Mouse (Mus musculus) brain, embryonic 14.5 days (tissue): ENCODE measurements around the gene Chaf1b. TPM values are rescaled to one million over a fixed set of nuclear protein-coding genes. Genes with fewer than 3 reads are reported as not detected.
A peak's percentile ranks its signal among the peaks of the same experiment; 100 is the strongest.

ENCODE experiments used
- DNase-seq: peaks from one replicate; pipeline ENCODE4 v3.0.0-alpha.2; 2011; ENCODE audit warnings: low read depth
- CTCF ChIP-seq: fragments of 200-500 bp; IDR thresholded peaks from 2 replicates; pipeline ENCODE4 v1.5.1; 2012; ENCODE audit warnings: inconsistent platforms, mild to moderate bottlenecking, moderate library complexity, borderline replicate concordance; ENCODE audit not compliant: insufficient read depth, insufficient read length; ENCODE audit errors: extremely low read depth
- POLR2A ChIP-seq: fragments of 200-500 bp; IDR thresholded peaks from 2 replicates; pipeline ENCODE4 v1.6.1; 2012; ENCODE audit warnings: mild to moderate bottlenecking, inconsistent platforms, borderline replicate concordance; ENCODE audit not compliant: poor library complexity, insufficient read depth, insufficient read length, severe bottlenecking; ENCODE audit errors: extremely low read depth
- polyA plus RNA-seq: library from polyadenylated mRNA; depleted of rRNA; stranded (reverse); fragments of >200 nt; gene quantifications from 2 replicates; pipeline ENCODE4 v1.2.3, GENCODE M21; 2012; rRNA removed

The Chaf1b gene
- 20.5 and 26.7 TPM in 2 replicates for polyA plus RNA-seq

DNA sequence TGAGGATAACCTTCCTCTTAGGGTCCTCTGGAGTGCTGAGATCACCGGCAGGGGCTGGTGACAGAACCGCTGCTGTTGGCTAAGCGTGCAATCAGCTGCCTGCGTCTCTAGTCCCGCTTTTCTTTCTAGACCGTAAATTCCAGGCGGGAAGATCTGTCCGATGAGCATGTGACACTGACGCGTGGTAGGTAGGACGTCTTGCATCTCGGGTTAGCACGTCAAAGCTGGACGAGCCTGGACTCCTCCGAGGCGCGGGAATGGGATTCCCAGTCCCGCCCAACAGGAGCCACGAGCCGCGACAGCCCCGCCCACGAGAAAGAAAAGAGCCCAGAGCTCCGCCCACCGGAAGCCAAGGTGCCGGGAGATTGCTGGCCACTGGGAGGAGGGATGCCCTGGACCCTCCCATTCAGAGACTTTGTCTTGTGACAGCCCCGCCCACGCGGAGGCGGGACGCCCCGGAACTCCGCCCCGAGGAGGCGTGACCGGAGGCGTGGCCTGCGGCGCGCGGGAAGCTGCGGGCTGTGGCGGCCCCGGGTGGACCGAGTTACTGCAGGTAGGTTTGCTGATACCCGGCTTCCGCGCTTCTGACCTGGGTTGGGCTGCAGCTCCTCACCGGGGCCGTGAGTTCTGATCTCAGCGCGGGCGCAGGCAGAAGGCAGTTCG lies at the start of gene Chaf1b:
Chaf1b (plus strand) TSS at position 479 of the 663 bp plus-strand sequence.
- DNase-seq, result peak; percentile 99

DNA sequence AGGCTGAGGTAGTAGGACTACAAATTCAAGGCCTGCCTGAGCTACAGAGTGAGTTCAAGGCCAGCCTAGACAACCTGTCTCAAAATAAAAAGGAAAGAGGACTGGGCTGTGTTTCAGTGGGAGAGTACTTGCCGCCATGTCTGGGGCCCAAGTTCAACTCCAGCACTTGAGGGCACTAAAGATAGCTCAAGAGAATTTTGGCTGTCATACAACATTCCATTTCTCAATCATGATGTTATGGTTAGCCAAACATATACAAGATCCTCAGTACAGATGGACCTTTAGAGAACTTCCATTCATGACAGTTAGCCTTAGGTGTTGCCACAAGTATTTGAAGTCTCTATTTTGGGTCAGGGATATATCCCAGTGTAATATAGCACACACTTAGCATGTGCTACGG lies 49.6 kb upstream of the Chaf1b start:
- DNase-seq, result no peak
- TF ChIP-seq POLR2A (no peak), CTCF (no peak)

More for the DNA sequence above, at the start of gene Chaf1b:
- TF ChIP-seq CTCF (peak; percentile 7; the same call in 1 of the 2 replicates), POLR2A (peak; percentile 54)

DNA sequence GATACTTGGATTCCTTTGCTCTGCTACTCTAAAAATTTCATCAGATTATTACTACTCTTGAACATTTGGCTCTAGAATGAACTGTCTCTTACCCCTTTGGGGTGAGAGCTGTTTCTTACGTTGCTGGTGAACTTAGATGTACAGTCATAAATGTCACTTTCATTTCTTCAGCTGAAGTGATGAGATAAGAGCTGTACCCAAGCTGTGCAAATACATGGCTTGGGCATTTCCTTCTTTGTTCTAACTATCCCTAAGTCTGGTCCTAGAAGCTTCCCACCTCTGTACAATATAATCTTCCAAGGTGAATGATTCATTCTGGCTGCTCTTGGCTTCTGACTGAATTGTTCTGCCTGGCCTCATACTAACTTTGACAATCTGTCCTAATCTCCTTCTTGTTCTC lies 44.7 kb upstream of the Chaf1b start:
- TF ChIP-seq POLR2A (no peak), CTCF (no peak)
- no peak for DNase-seq

- DNase-seq, result no peak
- TF ChIP-seq CTCF (no peak), POLR2A (no peak)
Observed at GRCm38 (mm10) chr16:93850527-93850926, 33.2 kb upstream of the Chaf1b start.

GRCm38 (mm10) chr16:93859967-93860366 lies 23.7 kb upstream of the Chaf1b start:
- no peak for DNase-seq
- TF ChIP-seq CTCF (no peak), POLR2A (no peak)

- DNase-seq, result no peak
- TF ChIP-seq CTCF (no peak), POLR2A (no peak)
Observed at GRCm38 (mm10) chr16:93860686-93861085, 23.0 kb upstream of the Chaf1b start.

DNA sequence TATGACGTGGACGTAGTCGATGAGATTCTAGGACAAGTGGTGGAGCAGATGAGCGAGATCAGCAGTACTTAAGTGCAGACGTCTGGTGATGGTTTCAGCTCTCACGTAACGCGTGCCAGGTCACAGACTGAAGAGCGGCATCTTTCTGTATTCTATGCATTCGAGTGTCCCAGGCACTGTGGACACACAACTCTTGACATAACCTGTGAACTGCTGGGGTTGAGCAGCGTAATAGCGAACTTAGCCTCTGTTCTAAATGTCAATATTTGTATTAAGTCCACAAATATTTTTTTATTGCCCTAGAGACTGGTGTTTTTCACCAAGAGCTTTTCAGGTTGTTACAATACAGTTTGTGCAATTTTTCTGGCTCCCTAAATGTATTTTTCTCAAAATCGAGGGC lies 8.9 kb upstream of the Chaf1b start:
- DNase-seq, result no peak
- TF ChIP-seq POLR2A (no peak), CTCF (no peak)

GRCm38 (mm10) chr16:93877612-93878380 lies 5.9 kb upstream of the Chaf1b start:
- no peak for TF ChIP-seq CTCF
- TF ChIP-seq POLR2A, result no peak
- no peak for DNase-seq

DNA sequence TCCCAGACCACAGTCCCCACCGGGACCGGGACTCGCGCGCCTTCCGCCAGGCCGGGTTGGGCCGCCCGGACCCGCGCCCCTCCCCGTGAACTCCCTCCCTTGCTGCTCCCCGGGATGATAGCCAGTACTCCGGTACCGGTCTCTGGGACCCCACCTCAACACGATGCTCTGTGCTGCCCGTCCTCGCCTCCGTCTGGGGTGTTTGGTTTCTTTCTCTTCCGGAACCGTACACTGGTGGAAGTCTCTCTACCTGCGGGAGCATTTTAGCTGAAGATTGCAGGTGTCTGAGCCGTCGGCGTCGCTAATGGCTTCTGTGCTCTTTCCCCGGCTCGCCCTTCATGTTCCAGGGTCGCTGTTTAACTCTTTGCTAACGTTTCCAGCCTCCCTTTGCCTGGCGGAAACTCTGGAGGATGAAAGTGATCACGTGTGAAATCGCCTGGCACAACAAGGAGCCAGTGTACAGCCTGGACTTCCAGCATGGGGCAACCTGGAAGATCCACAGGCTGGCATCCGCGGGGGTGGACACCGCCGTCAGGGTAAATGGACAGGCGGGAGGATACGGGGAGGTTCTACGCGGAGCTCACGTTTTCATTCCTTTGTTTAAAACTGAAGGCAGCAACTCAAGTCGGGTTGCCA lies 503 bp downstream of the Chaf1b start:
- DNase-seq, result peak; percentile 58
- no peak for TF ChIP-seq CTCF
- no peak for TF ChIP-seq POLR2A

DNA sequence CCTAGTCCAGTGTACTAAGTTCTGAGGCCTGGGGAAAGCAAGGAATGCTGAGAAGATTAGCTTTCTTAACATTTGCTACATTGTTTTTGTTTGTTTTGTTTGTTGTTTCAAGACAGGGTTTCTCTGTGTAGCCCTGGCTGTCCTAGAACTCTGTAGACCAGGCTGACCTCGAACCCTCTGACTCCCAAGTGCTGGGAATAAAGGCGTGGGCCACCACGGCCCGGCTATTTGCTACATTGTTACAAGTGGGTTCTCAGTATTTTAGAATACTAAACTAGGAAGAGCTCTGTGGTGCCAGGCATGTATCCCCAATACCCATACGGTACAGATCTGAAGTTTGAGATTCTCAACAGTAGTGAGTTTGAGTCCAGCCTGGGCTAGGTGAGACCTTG lies 1.0 kb downstream of the Chaf1b start:
- TF ChIP-seq CTCF, result no peak
- DNase-seq, result no peak

GRCm38 (mm10) chr16:93888481-93888880 lies 4.8 kb downstream of the Chaf1b start:
- no peak for TF ChIP-seq CTCF
- TF ChIP-seq POLR2A, result no peak
- no peak for DNase-seq
